15 mouse cellular contexts compared by ENCODE assay signal in genomic region chr7:126628111-126628510, GRCm38 (mm10). TPM values are rescaled to one million over a fixed set of nuclear protein-coding genes. Genes with fewer than 3 reads are reported as not detected.
DNase-seq lines count a peak whose midpoint lies in the region; ATAC-seq and TF ChIP-seq lines count a peak whose summit lies in the region.
"Had no signal": no experiment of that assay in that cellular context is flagged by ENCODE, and none has a peak within 500 bp of the region (broad histone marks: within the 10 kb centered on the region; RNA-seq: fewer than 3 reads in every experiment).

No protein-coding gene starts in this region.

- TF ChIP-seq POLR2A in heart, adult 2 months (IDR thresholded peaks at IDR 0.05; ENCODE audit: insufficient read depth, low read depth, low read length) = no peak

- DNase-seq in heart, adult 11 months = peak; percentile 92
- DNase-seq in heart, adult 2 months = no peak
- DNase-seq in kidney, postnatal 0 days (ENCODE audit: low spot score) = peak; percentile 18
- DNase-seq in kidney, postnatal 36 days = no peak
- DNase-seq in brain, adult 2 months (ENCODE audit: low read depth, low spot score) = peak; percentile 51
- DNase-seq in lung, postnatal 10 days = peak; percentile 49
- DNase-seq in thymus, postnatal 36 days = no peak
- DNase-seq in cerebellum, postnatal 36 days = no peak
- DNase-seq: B cell, adult 2 months; cerebellum, postnatal 25 days; layer of hippocampus, adult 9-11 months had no signal

- 52% methylated on average over 6 of the region's 6 CpGs for WGBS in heart, adult 2 months
- WGBS in kidney, postnatal 0 days = 48% methylated on average over 6 of the region's 6 CpGs

- H3K9ac ChIP-seq in heart, adult 2 months (ENCODE audit: low read depth, low read length) = no peak overlapping the region
- H3K9ac ChIP-seq in kidney, postnatal 0 days (ENCODE audit: low read depth, low read length) = no peak overlapping the region
- H3K9ac ChIP-seq: liver, embryonic 12.5 days; midbrain, embryonic 15.5 days had no signal

- no peaks in the 10 kb centered on the region for H3K9me3 ChIP-seq in kidney, postnatal 0 days (replicated peaks; ENCODE audit: low read length)
- H3K9me3 ChIP-seq: liver, embryonic 12.5 days; midbrain, embryonic 15.5 days had no signal

- H3K27ac ChIP-seq in heart, adult 2 months = no peak overlapping the region; the same call in 1 of the 2 replicates
- peak overlapping the region; percentile 39 for H3K27ac ChIP-seq in kidney, postnatal 0 days
- H3K27ac ChIP-seq: liver, embryonic 12.5 days; midbrain, embryonic 15.5 days had no signal

- peaks cover 7% of the 10 kb centered on the region for H3K4me1 ChIP-seq in heart, adult 2 months (ENCODE audit: control insufficient read depth, insufficient read depth, low read length)
- 0 out of 2 replicates have a peak, but pooled peaks cover 7% of the 10 kb centered on the region for H3K4me1 ChIP-seq in kidney, postnatal 0 days (replicated peaks; ENCODE audit: insufficient read depth, low read length)
- H3K4me1 ChIP-seq: midbrain, embryonic 15.5 days had no signal

- no peaks in the 10 kb centered on the region for H3K27me3 ChIP-seq in heart, adult 2 months (ENCODE audit: control insufficient read depth, insufficient read depth, low read length)
- H3K27me3 ChIP-seq in kidney, postnatal 0 days (ENCODE audit: insufficient read depth, low read length) = no peaks in the 10 kb centered on the region
- H3K27me3 ChIP-seq: liver, embryonic 12.5 days; midbrain, embryonic 15.5 days had no signal

- H3K79me2 ChIP-seq in heart, adult 2 months (replicated peaks; ENCODE audit: control insufficient read depth, insufficient read depth, low read length) = no peaks in the 10 kb centered on the region

- no peaks in the 10 kb centered on the region for H3K36me3 ChIP-seq in heart, adult 2 months (ENCODE audit: control insufficient read depth, insufficient read depth, low read length)
- H3K36me3 ChIP-seq in kidney, postnatal 0 days (ENCODE audit: insufficient read depth, low read length) = no peaks in the 10 kb centered on the region
- H3K36me3 ChIP-seq: liver, embryonic 12.5 days; midbrain, embryonic 15.5 days had no signal

- intact Hi-C loops in heart, adult 2 months (cut with DNase I) = no loop called here

- no peak overlapping the region for H3K4me2 ChIP-seq in kidney, postnatal 0 days (ENCODE audit: low read length)
- H3K4me2 ChIP-seq: liver, embryonic 12.5 days; midbrain, embryonic 15.5 days had no signal

- no peak for TF ChIP-seq CTCF in heart, adult 2 months (IDR thresholded peaks at IDR 0.05)
- no peak for TF ChIP-seq CTCF in kidney, postnatal 0 days (IDR thresholded peaks at IDR 0.05; ENCODE audit: low read depth)

- TF ChIP-seq EP300 in heart, adult 2 months (IDR thresholded peaks at IDR 0.05; ENCODE audit: insufficient read depth, low read depth, low read length) = no peak

- H3K4me3 ChIP-seq in heart, adult 2 months = no peak overlapping the region
- no peak overlapping the region for H3K4me3 ChIP-seq in kidney, postnatal 0 days (replicated peaks; ENCODE audit: low read depth, low read length)
- H3K4me3 ChIP-seq: liver, embryonic 12.5 days; midbrain, embryonic 15.5 days had no signal

- no peak for ATAC-seq in kidney, postnatal 0 days (replicated peaks; ENCODE audit: low FRiP score, low read depth)
- ATAC-seq: forebrain, embryonic 14.5 days; liver, embryonic 12.5 days; midbrain, embryonic 15.5 days had no signal

RNA-seq across cellular contexts. Expression of gene Nupr1, which starts 2.5 kb away (rescaled TPM):
- 1 to 10 TPM; 4.8 to 6.5 TPM for total RNA-seq in heart, adult 2 months (2021)
- polyA plus RNA-seq in heart, adult 2 months (2012; rRNA removed) = 10.5 and 13.9 TPM in 2 replicates
- polyA plus RNA-seq in kidney, postnatal 0 days (2015; fragmentation: Nextera tagmentation; extraction: Ambion mirVana) = 24.5 and 24.8 TPM in 2 replicates

RNA-seq across cellular contexts. Expression of gene Sgf29, which starts 21.0 kb away (rescaled TPM):
- 10 to 100 TPM; 21.6 to 23.4 TPM for total RNA-seq in heart, adult 2 months (2021)
- polyA plus RNA-seq in heart, adult 2 months (2012; rRNA removed) = 23.7 and 25.5 TPM in 2 replicates
- 37.8 and 38.6 TPM in 2 replicates for polyA plus RNA-seq in kidney, postnatal 0 days (2015; fragmentation: Nextera tagmentation; extraction: Ambion mirVana)

RNA-seq across cellular contexts. Expression of gene Il27, which starts 33.4 kb away (rescaled TPM):
- not detected for total RNA-seq in heart, adult 2 months (2021)
- not detected in 2 replicates for polyA plus RNA-seq in heart, adult 2 months (2012; rRNA removed)
- polyA plus RNA-seq in kidney, postnatal 0 days (2015; fragmentation: Nextera tagmentation; extraction: Ambion mirVana) = not detected in 2 replicates
- total RNA-seq: heart, adult 18-20 months had no signal
- polyA plus RNA-seq: forebrain, embryonic 14.5 days; liver, embryonic 12.5 days; midbrain, embryonic 15.5 days had no signal

RNA-seq across cellular contexts. Expression of gene Cln3, which starts 42.5 kb away (rescaled TPM):
- total RNA-seq in heart, adult 2 months (2021) = 10 to 100 TPM; 12.8 to 12.9 TPM
- polyA plus RNA-seq in heart, adult 2 months (2012; rRNA removed) = 30.0 and 33.2 TPM in 2 replicates
- 34.4 and 36.9 TPM in 2 replicates for polyA plus RNA-seq in kidney, postnatal 0 days (2015; fragmentation: Nextera tagmentation; extraction: Ambion mirVana)

RNA-seq across cellular contexts. Expression of gene Apobr, which starts 43.4 kb away (rescaled TPM):
- under 1 TPM; 0.32 to 0.39 TPM for total RNA-seq in heart, adult 2 months (2021)
- 0.47 and 1.1 TPM in 2 replicates for polyA plus RNA-seq in heart, adult 2 months (2012; rRNA removed)
- polyA plus RNA-seq in kidney, postnatal 0 days (2015; fragmentation: Nextera tagmentation; extraction: Ambion mirVana) = 1.2 and 1.3 TPM in 2 replicates

Comparison
In these comparisons a context has a peak if more than half of its experiments do, and no peak if none do; other contexts are left out.
1. DNase-seq: peak in heart, adult 11 months (single experiment), kidney, postnatal 0 days (single experiment), brain, adult 2 months (single experiment) and lung, postnatal 10 days (single experiment); none in heart, adult 2 months (0 of 2), kidney, postnatal 36 days (0 of 2), thymus, postnatal 36 days (0 of 2) and cerebellum, postnatal 36 days (0 of 2).